Mouse (Mus musculus) forebrain, postnatal 0 days (tissue): Measurements from ENCODE around the gene Wasl. TPM values are rescaled to one million over a fixed set of nuclear protein-coding genes. Genes with fewer than 3 reads are reported as not detected.

ENCODE experiments used
- ATAC-seq: fragments of 200-750 bp; cut with Nextera tagmentation; 2 replicates; pipeline ENCODE4 v1.8.0; 2017; ENCODE audit warnings: mild to moderate bottlenecking, moderate library complexity
- DNase-seq: peaks from one replicate; pipeline ENCODE4 v3.0.0-alpha.2; 2015
- H3K27ac ChIP-seq: fragments of 300-500 bp; sonication (generic); 2 replicates; pipeline ENCODE4 v1.5.1; 2014; ENCODE audit warnings: low read depth, mild to moderate bottlenecking, antibody characterized with exemption, low read length, moderate library complexity, mixed read lengths
- H3K27me3 ChIP-seq: fragments of 300-500 bp; sonication (generic); 2 replicates; pipeline ENCODE4 v1.6.1; 2014; ENCODE audit warnings: mild to moderate bottlenecking, low read length, mixed read lengths; ENCODE audit not compliant: insufficient read depth
- H3K36me3 ChIP-seq: fragments of 300-500 bp; sonication (generic); 2 replicates; pipeline ENCODE4 v1.6.1; 2014; ENCODE audit warnings: mild to moderate bottlenecking, moderate library complexity; ENCODE audit not compliant: insufficient read depth
- H3K4me1 ChIP-seq: fragments of 300-500 bp; sonication (generic); 2 replicates; pipeline ENCODE4 v1.6.1; 2014; ENCODE audit warnings: antibody characterized with exemption; ENCODE audit not compliant: insufficient read depth
- H3K4me2 ChIP-seq: fragments of 300-500 bp; sonication (generic); 2 replicates; pipeline ENCODE4 v1.6.1; 2014; ENCODE audit warnings: low read depth, mild to moderate bottlenecking, moderate library complexity
- H3K4me3 ChIP-seq: fragments of 300-500 bp; sonication (generic); 2 replicates; pipeline ENCODE4 v1.5.1; 2014; ENCODE audit warnings: low read depth, low read length, mixed read lengths
- H3K9ac ChIP-seq: fragments of 300-500 bp; sonication (generic); 2 replicates; pipeline ENCODE4 v1.6.1; 2014; ENCODE audit warnings: mild to moderate bottlenecking
- H3K9me3 ChIP-seq: fragments of 300-500 bp; sonication (generic); 2 replicates; pipeline ENCODE4 v1.6.1; 2016; ENCODE audit warnings: low read length
- CTCF ChIP-seq: sonication (generic); IDR thresholded peaks from 2 replicates; pipeline ENCODE4 v1.5.1; 2016; ENCODE audit warnings: antibody characterized with exemption, control low read depth, low read depth
- WGBS: fragments of 180-500 bp; shearing (Covaris S2); extraction: QIAGEN DNeasy Blood & Tissue Kit; methylation state at CpG from one replicate; pipeline ENCODE4 v1.1.7; 2014; 5-methylcytosine and 5-hydroxymethylcytosine counted together
- polyA plus RNA-seq: library from polyadenylated mRNA; unstranded; fragments of >200 nt; fragmentation: Nextera tagmentation; extraction: Ambion mirVana; gene quantifications from 2 replicates; pipeline ENCODE4 v1.2.1, GENCODE M21; 2015
- total RNA-seq: library from RNA; depleted of rRNA; stranded (reverse); fragments of >200 nt; gene quantifications from 2 replicates; pipeline ENCODE4 v1.2.3, GENCODE M21; 2014

Gene Wasl
- total and polyA plus RNA-seq, 2 experiments from 2014 or later, result 26.2 to 59.5 TPM

GRCm38 (mm10) chr6:24628499-24628898 lies 36.3 kb downstream of the Wasl start:
- TF ChIP-seq CTCF, result no peak
- H3K9me3 ChIP-seq, result no peaks in the 10 kb centered on the region
- no peaks in the 10 kb centered on the region for H3K4me1 ChIP-seq
- H3K36me3 ChIP-seq, result peaks cover 13% of the 10 kb centered on the region; the same call in 1 of the 2 replicates
- H3K27me3 ChIP-seq, result no peaks in the 10 kb centered on the region
- no peak overlapping the region for H3K4me2 ChIP-seq
- no peak overlapping the region for H3K9ac ChIP-seq
- DNase-seq (no peak), ATAC-seq (no peak)
- H3K27ac ChIP-seq, result no peak overlapping the region
- H3K4me3 ChIP-seq, result no peak overlapping the region
- WGBS, result 85% methylated on average over 1 of the region's 1 CpGs

DNA sequence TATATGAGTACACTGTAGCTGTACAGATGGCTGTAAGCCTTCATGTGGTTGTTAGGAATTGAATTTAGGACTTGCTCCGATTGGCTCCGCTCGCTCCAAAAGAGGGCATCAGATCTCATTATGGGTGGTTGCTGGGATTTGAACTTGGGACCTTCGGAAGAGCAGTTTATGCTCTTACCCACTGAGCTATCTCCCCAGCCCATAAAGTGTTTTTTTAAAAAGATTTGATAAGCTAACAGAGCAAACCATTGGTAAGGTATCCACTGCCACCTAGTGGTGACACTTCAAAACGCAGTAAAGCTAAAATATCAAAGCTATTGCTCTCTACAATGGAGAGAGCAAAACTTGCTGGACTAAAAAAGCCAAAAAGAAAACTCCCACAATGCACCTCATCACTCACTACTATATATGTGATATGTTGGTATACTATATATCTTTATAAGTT lies 37.2 kb downstream of the Wasl start:
- Histone ChIP-seq H3K9ac (no peak overlapping the region), H3K27me3 (no peaks in the 10 kb centered on the region), H3K36me3 (peaks cover 8% of the 10 kb centered on the region; the same call in 1 of the 2 replicates), H3K4me3 (no peak overlapping the region), H3K9me3 (no peaks in the 10 kb centered on the region), H3K4me2 (no peak overlapping the region), H3K27ac (no peak overlapping the region), H3K4me1 (no peaks in the 10 kb centered on the region)
- WGBS, result 68% methylated on average over 5 of the region's 5 CpGs
- peak; percentile 86 for TF ChIP-seq CTCF
- DNase-seq (peak; percentile 86), ATAC-seq (peak; percentile 87)

DNA sequence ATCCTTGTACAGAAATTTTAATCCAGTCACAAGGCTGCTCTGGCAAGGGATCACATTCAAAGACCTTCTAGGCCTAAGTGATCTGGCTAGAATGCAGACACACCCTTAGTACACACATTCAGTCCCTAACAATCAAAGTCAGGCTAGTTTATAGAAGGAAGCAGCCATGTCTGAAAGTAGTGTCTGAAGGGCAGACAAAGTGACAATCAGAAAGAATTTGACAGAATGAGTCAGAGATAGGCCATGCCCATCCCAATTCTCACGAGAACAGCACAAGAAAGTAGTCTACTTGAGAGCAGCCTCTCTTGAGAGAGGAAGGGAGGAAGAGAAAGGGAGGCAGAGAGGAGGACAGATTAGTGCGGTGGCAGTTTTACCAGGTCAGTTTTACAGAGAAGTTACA lies 42.7 kb downstream of the Wasl start:
- no peak for TF ChIP-seq CTCF
- Histone ChIP-seq H3K9me3 (no peaks in the 10 kb centered on the region), H3K4me1 (no peaks in the 10 kb centered on the region), H3K4me3 (no peak overlapping the region), H3K9ac (no peak overlapping the region), H3K27ac (no peak overlapping the region), H3K27me3 (no peaks in the 10 kb centered on the region), H3K36me3 (peaks cover 26% of the 10 kb centered on the region), H3K4me2 (no peak overlapping the region)
- no peak for ATAC-seq
- WGBS, result 85% methylated on average over 2 of the region's 2 CpGs
- DNase-seq, result no peak

- ATAC-seq, result no peak
- WGBS, result 59% methylated on average over 2 of the region's 2 CpGs
- H3K4me1 ChIP-seq, result no peaks in the 10 kb centered on the region
Measured at GRCm38 (mm10) chr6:24620936-24621335, 43.9 kb downstream of the Wasl start.

DNA sequence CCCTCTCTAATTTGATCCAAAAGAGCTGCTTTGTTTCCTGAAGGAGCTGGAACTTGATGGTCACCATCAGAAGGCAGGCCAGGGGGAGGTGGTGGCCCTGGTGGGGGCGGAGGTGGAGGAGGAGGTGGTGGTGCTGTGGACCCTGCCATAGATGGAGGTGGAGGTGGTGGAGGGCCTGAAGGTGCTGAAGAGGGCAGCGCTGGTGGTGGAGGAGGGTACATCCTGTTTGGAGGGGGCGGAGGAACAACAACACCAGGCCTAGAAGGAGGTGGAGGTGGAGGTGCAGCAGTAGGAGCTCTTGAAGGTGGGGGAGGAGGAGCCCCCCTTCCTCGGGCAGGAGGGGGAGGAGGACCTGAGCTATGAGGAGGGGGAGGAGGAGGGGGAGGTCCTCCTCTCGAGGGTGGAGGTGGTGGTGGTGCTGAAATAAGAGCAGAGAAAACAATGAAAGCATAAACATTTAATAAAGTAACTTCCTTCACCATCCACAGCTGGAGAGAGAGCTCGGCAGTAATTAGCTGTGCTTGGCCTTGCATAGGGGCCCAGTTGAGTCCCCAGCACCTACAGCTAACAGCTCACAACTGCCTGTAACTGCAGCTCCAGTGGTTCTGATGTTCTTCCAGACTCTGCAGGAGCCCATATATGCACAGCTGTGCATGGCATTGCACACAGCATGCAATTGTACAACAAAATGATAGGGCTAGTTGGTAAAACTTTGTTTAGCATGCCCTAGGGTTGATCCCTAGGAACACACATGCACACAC lies 45.3 kb downstream of the Wasl start:
- H3K9me3 ChIP-seq, result no peaks in the 10 kb centered on the region
- no peaks in the 10 kb centered on the region for H3K27me3 ChIP-seq
- no peaks in the 10 kb centered on the region for H3K4me1 ChIP-seq
- H3K4me2 ChIP-seq, result no peak overlapping the region
- no peak overlapping the region for H3K27ac ChIP-seq
- H3K36me3 ChIP-seq, result peaks cover 33% of the 10 kb centered on the region
- H3K9ac ChIP-seq, result no peak overlapping the region
- 74% methylated on average over 6 of the region's 6 CpGs for WGBS
- H3K4me3 ChIP-seq, result no peak overlapping the region
- no peak for TF ChIP-seq CTCF
- ATAC-seq (no peak), DNase-seq (no peak)

More at GRCm38 (mm10) chr6:24620936-24621335, 43.9 kb downstream of the Wasl start:
- Histone ChIP-seq H3K36me3 (peaks cover 27% of the 10 kb centered on the region), H3K27me3 (no peaks in the 10 kb centered on the region), H3K4me3 (no peak overlapping the region), H3K9me3 (no peaks in the 10 kb centered on the region), H3K4me2 (no peak overlapping the region), H3K27ac (no peak overlapping the region), H3K9ac (no peak overlapping the region)
- DNase-seq, result no peak
- TF ChIP-seq CTCF, result no peak

- 64% methylated on average over 4 of the region's 4 CpGs for WGBS
- Histone ChIP-seq H3K9me3 (no peaks in the 10 kb centered on the region), H3K4me3 (no peak overlapping the region), H3K4me1 (no peaks in the 10 kb centered on the region), H3K36me3 (peaks cover 41% of the 10 kb centered on the region), H3K4me2 (no peak overlapping the region), H3K27me3 (no peaks in the 10 kb centered on the region), H3K9ac (no peak overlapping the region), H3K27ac (no peak overlapping the region)
- TF ChIP-seq CTCF, result no peak
- ATAC-seq, result 0 out of 2 replicates have a peak, but pooled peaks have one; percentile 40
- DNase-seq, result no peak
Measured at GRCm38 (mm10) chr6:24616746-24617145, 48.1 kb downstream of the Wasl start.

DNA sequence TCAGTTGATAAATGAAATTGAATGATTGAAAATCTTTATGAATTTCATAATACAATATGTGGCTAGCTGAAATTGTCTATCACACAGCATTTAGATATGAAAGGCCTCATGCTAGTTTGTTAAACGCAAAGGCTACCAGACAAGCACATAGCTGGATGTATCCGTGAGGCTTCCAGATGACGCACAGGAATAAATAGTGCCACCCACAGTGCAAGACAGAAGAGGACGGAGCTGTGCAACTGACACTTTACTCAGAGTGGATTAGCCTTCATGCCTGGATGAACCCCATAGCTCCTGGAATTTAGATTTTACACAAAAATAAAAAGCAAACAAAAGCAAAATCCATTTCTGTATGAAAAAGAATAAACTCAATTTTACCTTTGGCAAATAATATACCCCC lies 50.9 kb downstream of the Wasl start:
- no peaks in the 10 kb centered on the region for H3K4me1 ChIP-seq
- no peak for ATAC-seq
- no peak overlapping the region for H3K27ac ChIP-seq
- DNase-seq, result no peak
- H3K4me2 ChIP-seq, result no peak overlapping the region
- H3K36me3 ChIP-seq, result peaks cover 29% of the 10 kb centered on the region
- no peaks in the 10 kb centered on the region for H3K9me3 ChIP-seq
- WGBS, result 37% methylated on average over 4 of the region's 4 CpGs
- no peak overlapping the region for H3K9ac ChIP-seq
- no peaks in the 10 kb centered on the region for H3K27me3 ChIP-seq
- no peak overlapping the region for H3K4me3 ChIP-seq
- no peak for TF ChIP-seq CTCF
